Mouse (Mus musculus) liver, embryonic 13.5 days (tissue): ENCODE measurements around the gene Mgat5. TPM values are rescaled to one million over a fixed set of nuclear protein-coding genes. Genes with fewer than 3 reads are reported as not detected.

Source experiments
- ATAC-seq: fragments of 200-750 bp; cut with Nextera tagmentation; 2 replicates; pipeline ENCODE4 v1.8.0; 2017; ENCODE audit warnings: low read depth, mild to moderate bottlenecking, moderate number of reproducible peaks, moderate library complexity
- DNase-seq: peaks from one replicate; pipeline ENCODE4 v3.0.0; 2022
- H3K27ac ChIP-seq: fragments of 300-500 bp; sonication (generic); 2 replicates; pipeline ENCODE4 v1.5.1; 2015; ENCODE audit warnings: moderate library complexity, mild to moderate bottlenecking, inconsistent platforms
- H3K27me3 ChIP-seq: fragments of 300-500 bp; sonication (generic); 2 replicates; pipeline ENCODE4 v1.6.1; 2015; ENCODE audit warnings: mild to moderate bottlenecking, inconsistent platforms
- H3K36me3 ChIP-seq: fragments of 300-500 bp; sonication (generic); 2 replicates; pipeline ENCODE4 v1.6.1; 2015; ENCODE audit warnings: mild to moderate bottlenecking, inconsistent platforms
- H3K4me1 ChIP-seq: fragments of 300-500 bp; sonication (generic); replicated peaks from 2 replicates; pipeline ENCODE4 v1.6.1; 2015; ENCODE audit warnings: inconsistent platforms
- H3K4me2 ChIP-seq: fragments of 300-500 bp; sonication (generic); 2 replicates; pipeline ENCODE4 v1.6.1; 2015; ENCODE audit warnings: inconsistent platforms, mild to moderate bottlenecking, moderate library complexity
- H3K4me3 ChIP-seq: fragments of 300-500 bp; sonication (generic); replicated peaks from 2 replicates; pipeline ENCODE4 v1.5.1; 2015; ENCODE audit warnings: mild to moderate bottlenecking, inconsistent platforms
- H3K9ac ChIP-seq: fragments of 300-500 bp; sonication (generic); 2 replicates; pipeline ENCODE4 v1.6.1; 2015; ENCODE audit warnings: mild to moderate bottlenecking, inconsistent platforms
- H3K9me3 ChIP-seq: fragments of 300-500 bp; sonication (generic); replicated peaks from 2 replicates; pipeline ENCODE4 v1.6.1; 2016; ENCODE audit warnings: inconsistent platforms
- WGBS: fragments of 180-500 bp; shearing (Covaris S2); methylation state at CpG from one replicate; pipeline ENCODE4 v1.1.7; 2015; ENCODE audit not compliant: insufficient replicate concordance; 5-methylcytosine and 5-hydroxymethylcytosine counted together
- polyA plus RNA-seq: library from polyadenylated mRNA; unstranded; fragments of >200 nt; fragmentation: Nextera tagmentation; extraction: Ambion mirVana; gene quantifications from 2 replicates; pipeline ENCODE4 v1.2.1, GENCODE M21; 2015

The Mgat5 gene
- polyA plus RNA-seq, 1 experiment from 2014 or later = 0.62 TPM

DNA sequence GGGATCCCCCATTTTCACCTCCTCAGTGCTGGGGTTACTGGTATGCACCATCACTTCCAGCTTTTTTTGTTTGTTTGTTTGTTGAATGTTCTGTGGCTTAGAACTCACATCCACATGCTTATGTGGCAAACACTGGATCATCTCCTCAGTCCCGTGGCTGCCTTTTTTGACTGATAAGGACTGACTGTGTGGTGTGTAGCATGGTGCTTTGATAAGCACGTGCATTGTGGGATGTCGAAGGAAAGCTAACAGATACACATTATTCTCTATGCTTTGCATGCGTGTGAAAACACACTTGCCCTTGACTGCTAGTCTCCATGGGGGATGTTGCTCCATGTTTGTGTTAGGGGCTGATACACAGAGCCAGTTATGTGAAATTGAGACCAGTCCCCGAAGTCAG lies 164.7 kb downstream of the Mgat5 start:
- WGBS = 39% methylated on average over 5 of the region's 5 CpGs
- no peak overlapping the region for H3K4me3 ChIP-seq
- no peak overlapping the region for H3K9ac ChIP-seq
- ATAC-seq (peak; percentile 45; the same call in 1 of the 2 replicates), DNase-seq (no peak)
- H3K36me3 ChIP-seq = no peaks in the 10 kb centered on the region
- no peaks in the 10 kb centered on the region for H3K27me3 ChIP-seq
- H3K27ac ChIP-seq = no peak overlapping the region
- no peaks in the 10 kb centered on the region for H3K9me3 ChIP-seq
- no peaks in the 10 kb centered on the region for H3K4me1 ChIP-seq
- H3K4me2 ChIP-seq = no peak overlapping the region

DNA sequence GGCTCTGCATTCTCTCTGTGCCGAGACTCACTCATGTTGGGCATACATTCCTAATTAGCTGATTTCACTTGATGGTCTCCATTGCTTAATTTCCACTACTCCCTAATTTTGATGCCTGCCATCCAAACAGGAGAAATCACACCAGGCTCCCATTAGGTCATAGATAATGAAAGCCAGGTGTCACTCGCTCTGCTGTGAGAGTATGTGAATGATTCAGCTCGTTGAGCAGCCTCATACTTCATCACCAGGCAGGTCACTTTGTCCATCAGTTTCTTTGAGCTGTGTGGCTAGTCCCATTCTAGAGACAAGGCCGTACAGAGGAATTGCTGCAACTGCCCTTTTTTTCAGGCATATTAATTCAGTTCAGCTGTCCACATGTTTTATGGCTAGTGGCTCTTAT lies 167.3 kb downstream of the Mgat5 start:
- Histone ChIP-seq H3K36me3 (no peaks in the 10 kb centered on the region), H3K4me1 (no peaks in the 10 kb centered on the region), H3K27ac (no peak overlapping the region), H3K9me3 (no peaks in the 10 kb centered on the region), H3K4me2 (no peak overlapping the region), H3K27me3 (no peaks in the 10 kb centered on the region), H3K4me3 (no peak overlapping the region), H3K9ac (no peak overlapping the region)
- ATAC-seq = no peak
- no peak for DNase-seq
- WGBS = 65% methylated on average over 4 of the region's 4 CpGs

GRCm38 (mm10) chr1:127373559-127373958 lies 168.7 kb downstream of the Mgat5 start:
- WGBS = 70% methylated on average over 5 of the region's 5 CpGs
- H3K4me2 ChIP-seq = no peak overlapping the region
- H3K4me3 ChIP-seq = no peak overlapping the region
- H3K27ac ChIP-seq = no peak overlapping the region
- H3K27me3 ChIP-seq = no peaks in the 10 kb centered on the region
- no peaks in the 10 kb centered on the region for H3K4me1 ChIP-seq
- H3K36me3 ChIP-seq = no peaks in the 10 kb centered on the region
- DNase-seq (no peak), ATAC-seq (no peak)
- H3K9ac ChIP-seq = no peak overlapping the region
- no peaks in the 10 kb centered on the region for H3K9me3 ChIP-seq

- Histone ChIP-seq H3K4me2 (no peak overlapping the region), H3K27me3 (no peaks in the 10 kb centered on the region), H3K9me3 (no peaks in the 10 kb centered on the region), H3K4me1 (no peaks in the 10 kb centered on the region), H3K27ac (no peak overlapping the region), H3K9ac (no peak overlapping the region), H3K4me3 (no peak overlapping the region), H3K36me3 (no peaks in the 10 kb centered on the region)
- DNase-seq (no peak), ATAC-seq (no peak)
- WGBS = 69% methylated on average over 2 of the region's 3 CpGs
Observed at GRCm38 (mm10) chr1:127374157-127374556, 169.3 kb downstream of the Mgat5 start.

DNA sequence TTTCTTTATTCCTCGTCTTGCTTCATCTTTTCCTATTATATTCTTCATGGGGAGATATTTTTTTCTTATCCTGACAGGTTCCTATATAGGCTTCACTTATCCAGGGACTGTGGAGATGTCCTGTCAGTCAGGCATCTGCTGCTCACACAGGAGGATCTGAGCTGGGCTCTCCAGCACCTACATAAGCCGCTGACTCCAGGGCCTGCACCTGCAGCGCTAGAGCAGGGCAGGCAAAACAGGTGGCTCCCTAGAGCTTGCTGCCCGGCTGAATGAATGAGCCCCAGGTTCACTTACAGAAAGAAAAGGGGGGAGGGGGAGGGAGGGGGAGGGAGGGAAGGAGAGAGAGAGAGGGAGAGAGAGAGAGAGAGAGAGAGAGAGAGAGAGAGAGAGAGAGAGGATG lies 175.3 kb downstream of the Mgat5 start:
- Histone ChIP-seq H3K36me3 (no peaks in the 10 kb centered on the region), H3K9me3 (no peaks in the 10 kb centered on the region), H3K27ac (no peak overlapping the region), H3K4me2 (no peak overlapping the region), H3K4me1 (no peaks in the 10 kb centered on the region), H3K4me3 (no peak overlapping the region), H3K9ac (no peak overlapping the region), H3K27me3 (no peaks in the 10 kb centered on the region)
- WGBS = 44% methylated on average over 4 of the region's 4 CpGs
- ATAC-seq (no peak), DNase-seq (no peak)

DNA sequence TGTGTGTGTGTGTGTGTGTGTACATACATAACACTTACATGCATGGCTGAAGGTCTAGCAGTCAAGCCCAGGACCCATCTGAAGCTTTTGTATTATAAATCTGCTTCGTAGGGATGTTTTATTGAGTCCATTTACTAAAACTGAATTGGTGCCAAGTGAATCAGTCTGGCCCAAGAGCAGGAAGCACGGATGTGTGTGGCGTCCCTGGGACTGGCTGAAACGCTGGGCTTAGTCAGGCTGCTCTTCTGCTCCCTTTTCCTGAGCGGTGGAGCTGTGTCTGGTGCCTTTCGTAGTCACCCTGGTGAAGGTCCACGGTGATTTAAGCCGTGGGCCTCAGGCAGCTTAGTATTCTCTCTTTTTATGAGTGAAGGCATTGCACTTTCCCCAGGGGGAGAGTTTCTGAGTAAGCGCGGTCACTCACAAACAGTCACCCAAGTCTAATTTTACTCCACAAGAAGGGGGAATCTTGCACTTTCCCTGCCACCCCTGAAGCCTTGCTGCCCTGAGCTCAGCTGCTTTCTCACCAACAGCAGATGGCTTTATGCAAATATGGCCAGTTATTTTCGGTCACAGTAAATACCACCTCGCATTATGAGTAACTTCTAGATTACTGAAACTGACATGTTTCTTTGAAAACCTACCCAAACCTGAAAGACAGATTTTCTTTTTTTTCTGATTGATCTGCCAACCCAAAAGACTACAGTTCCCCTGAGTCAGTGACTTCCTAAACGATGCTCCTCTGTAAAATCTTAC lies 176.1 kb downstream of the Mgat5 start:
- no peak overlapping the region for H3K4me3 ChIP-seq
- no peaks in the 10 kb centered on the region for H3K27me3 ChIP-seq
- ATAC-seq (no peak), DNase-seq (no peak)
- no peak overlapping the region for H3K27ac ChIP-seq
- 69% methylated on average over 13 of the region's 13 CpGs for WGBS
- no peaks in the 10 kb centered on the region for H3K9me3 ChIP-seq
- no peak overlapping the region for H3K4me2 ChIP-seq
- no peaks in the 10 kb centered on the region for H3K36me3 ChIP-seq
- H3K9ac ChIP-seq = no peak overlapping the region
- no peaks in the 10 kb centered on the region for H3K4me1 ChIP-seq

GRCm38 (mm10) chr1:127383071-127383470 lies 178.3 kb downstream of the Mgat5 start:
- H3K4me1 ChIP-seq = no peaks in the 10 kb centered on the region
- H3K9ac ChIP-seq = no peak overlapping the region
- no peak overlapping the region for H3K4me3 ChIP-seq
- DNase-seq = no peak
- H3K36me3 ChIP-seq = no peaks in the 10 kb centered on the region; the same call in 1 of the 2 replicates
- no peaks in the 10 kb centered on the region for H3K9me3 ChIP-seq
- WGBS = 79% methylated on average over 7 of the region's 7 CpGs
- H3K4me2 ChIP-seq = no peak overlapping the region
- no peak overlapping the region for H3K27ac ChIP-seq
- no peaks in the 10 kb centered on the region for H3K27me3 ChIP-seq
- no peak for ATAC-seq

- Histone ChIP-seq H3K9me3 (no peaks in the 10 kb centered on the region), H3K27me3 (no peaks in the 10 kb centered on the region), H3K4me2 (no peak overlapping the region), H3K4me3 (no peak overlapping the region), H3K9ac (no peak overlapping the region), H3K36me3 (peaks cover 3% of the 10 kb centered on the region), H3K27ac (no peak overlapping the region), H3K4me1 (no peaks in the 10 kb centered on the region)
- DNase-seq (no peak), ATAC-seq (no peak)
- WGBS = 84% methylated on average over 7 of the region's 7 CpGs
Observed at GRCm38 (mm10) chr1:127387226-127387625, 182.4 kb downstream of the Mgat5 start.

DNA sequence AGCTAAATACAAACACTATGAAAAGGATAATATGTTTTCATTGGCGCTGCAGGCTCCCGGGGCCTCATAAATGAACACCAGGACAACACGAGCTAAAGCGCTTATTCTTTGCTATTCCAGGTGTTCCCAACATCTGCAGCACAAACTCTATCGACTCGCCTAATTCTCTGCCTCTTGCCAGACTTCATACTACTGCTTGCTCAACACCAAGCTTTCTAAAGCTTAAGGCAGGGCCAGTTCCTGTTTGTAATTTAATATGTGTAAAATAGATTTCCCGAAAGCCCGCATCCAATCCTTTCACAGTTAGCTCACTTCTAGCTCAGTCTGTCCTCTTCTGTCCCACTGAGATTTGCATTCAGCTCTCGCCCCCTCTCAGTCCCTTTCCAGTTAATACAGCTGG lies 182.8 kb downstream of the Mgat5 start:
- DNase-seq (no peak), ATAC-seq (no peak)
- Histone ChIP-seq H3K4me2 (no peak overlapping the region), H3K36me3 (peaks cover 3% of the 10 kb centered on the region), H3K4me3 (no peak overlapping the region), H3K27me3 (no peaks in the 10 kb centered on the region), H3K9me3 (no peaks in the 10 kb centered on the region), H3K4me1 (no peaks in the 10 kb centered on the region), H3K27ac (no peak overlapping the region), H3K9ac (no peak overlapping the region)
- WGBS = 83% methylated on average over 9 of the region's 9 CpGs

DNA sequence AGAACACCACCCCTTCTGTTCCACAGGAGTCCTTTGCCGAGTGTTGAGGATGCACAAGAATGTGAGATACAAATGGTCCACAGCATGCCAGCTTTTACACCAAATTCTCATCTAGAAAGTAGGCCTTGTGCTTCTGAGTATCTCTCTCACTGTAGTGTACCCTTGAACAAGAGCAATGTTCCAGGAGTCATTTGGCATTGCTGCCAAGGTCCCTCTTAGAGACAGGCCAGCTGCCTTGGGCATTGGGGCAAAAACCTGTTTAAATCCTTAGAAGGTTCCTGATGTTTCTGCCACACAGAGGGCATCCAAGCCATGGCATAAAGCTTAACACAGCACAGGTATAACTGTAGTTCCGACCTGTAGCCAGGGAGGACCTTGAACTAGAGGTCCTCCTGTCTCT lies 189.9 kb downstream of the Mgat5 start:
- Histone ChIP-seq H3K9ac (no peak overlapping the region), H3K27ac (no peak overlapping the region), H3K4me3 (no peak overlapping the region), H3K36me3 (peaks cover 3% of the 10 kb centered on the region; the same call in 1 of the 2 replicates), H3K4me1 (peaks cover 4% of the 10 kb centered on the region; the same call in 1 of the 2 replicates), H3K9me3 (no peaks in the 10 kb centered on the region), H3K4me2 (no peak overlapping the region), H3K27me3 (no peaks in the 10 kb centered on the region)
- DNase-seq = no peak
- ATAC-seq = no peak
- WGBS = 68% methylated on average over 2 of the region's 2 CpGs

DNA sequence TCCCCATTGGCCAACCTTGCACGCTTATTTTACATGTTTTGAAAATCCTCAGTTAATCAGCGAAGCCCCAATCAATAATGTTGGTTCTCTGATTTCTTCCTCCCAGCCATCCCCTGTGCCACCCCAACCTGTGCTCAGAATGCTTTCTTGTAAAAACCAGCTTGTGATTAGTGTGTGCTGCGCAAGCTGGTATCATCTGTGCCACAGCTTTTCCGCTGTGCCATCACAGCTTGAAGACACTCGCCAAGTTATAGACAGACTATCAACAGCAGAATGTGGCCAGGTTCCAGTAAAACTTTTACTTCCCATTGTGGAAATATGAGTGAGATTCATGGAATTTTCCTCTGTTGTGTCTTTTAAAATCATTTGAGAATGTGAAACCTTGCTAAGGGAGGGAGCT lies 190.9 kb downstream of the Mgat5 start:
- no peak overlapping the region for H3K4me2 ChIP-seq
- ATAC-seq (no peak), DNase-seq (no peak)
- no peak overlapping the region for H3K9ac ChIP-seq
- H3K9me3 ChIP-seq = no peaks in the 10 kb centered on the region
- no peaks in the 10 kb centered on the region for H3K27me3 ChIP-seq
- WGBS = 77% methylated on average over 5 of the region's 5 CpGs
- no peak overlapping the region for H3K27ac ChIP-seq
- H3K4me3 ChIP-seq = no peak overlapping the region
- H3K36me3 ChIP-seq = peaks cover 3% of the 10 kb centered on the region; the same call in 1 of the 2 replicates
- peaks cover 4% of the 10 kb centered on the region; the same call in 1 of the 2 replicates for H3K4me1 ChIP-seq
